Mouse (Mus musculus): ENCODE measurements at regions not wholly inside any gene's neighbourhood (a gene's known extent, or its start where the extent isn't known, plus 50 kb on each side); places are given as distances from the start of the nearest gene placed in this dataset.
"Not testable (repeated sequence)": the region's sequence is repeated elsewhere in the genome, so short reads cannot be mapped to it uniquely, and the experiment has no call there.

GRCm38 (mm10) chr3:16751764-16752485 is 745.7 kb upstream of the Gm5150 start:
- DNase-seq (ENCODE audit: low read depth) = no peak

- DNase-seq (ENCODE audit: low read depth) = peak; percentile 15
Measured at GRCm38 (mm10) chr3:16733936-16734330, 727.7 kb upstream of the Gm5150 start.

DNA sequence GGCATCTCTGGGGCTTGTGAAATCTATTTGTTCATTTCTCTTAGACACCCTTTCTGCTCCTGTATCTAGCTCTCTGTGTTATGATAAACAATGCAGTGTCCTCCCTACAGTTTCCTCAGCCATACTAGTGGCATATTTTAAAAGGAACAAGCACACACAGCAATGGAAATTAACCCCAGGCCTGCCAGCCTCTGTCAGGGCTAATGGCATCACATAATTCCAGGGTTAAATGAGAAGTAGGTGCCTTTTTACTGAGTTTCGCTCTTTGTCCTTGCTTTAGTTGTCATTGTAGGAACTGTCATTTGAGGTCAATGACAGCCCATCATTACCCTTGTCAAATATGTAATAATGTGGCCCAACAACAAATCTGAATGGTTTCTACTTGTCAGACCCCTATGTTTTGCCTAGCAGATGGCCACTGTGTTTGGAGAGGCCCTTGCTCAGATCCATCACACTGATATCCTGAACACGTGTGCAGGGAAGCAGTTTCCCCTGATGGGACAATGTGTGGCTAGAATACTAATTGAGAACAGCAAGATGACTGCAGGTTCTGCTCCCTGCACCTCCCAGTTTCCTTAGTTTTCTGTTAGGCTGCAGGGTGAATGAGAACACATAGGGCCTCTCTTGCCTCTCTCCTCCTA is 727.2 kb upstream of the Gm5150 start:
- DNase-seq (ENCODE audit: low read depth) = no peak

GRCm38 (mm10) chr3:16724371-16725100 is 718.3 kb upstream of the Gm5150 start:
- DNase-seq (ENCODE audit: low read depth) = not testable (repeated sequence)

DNA sequence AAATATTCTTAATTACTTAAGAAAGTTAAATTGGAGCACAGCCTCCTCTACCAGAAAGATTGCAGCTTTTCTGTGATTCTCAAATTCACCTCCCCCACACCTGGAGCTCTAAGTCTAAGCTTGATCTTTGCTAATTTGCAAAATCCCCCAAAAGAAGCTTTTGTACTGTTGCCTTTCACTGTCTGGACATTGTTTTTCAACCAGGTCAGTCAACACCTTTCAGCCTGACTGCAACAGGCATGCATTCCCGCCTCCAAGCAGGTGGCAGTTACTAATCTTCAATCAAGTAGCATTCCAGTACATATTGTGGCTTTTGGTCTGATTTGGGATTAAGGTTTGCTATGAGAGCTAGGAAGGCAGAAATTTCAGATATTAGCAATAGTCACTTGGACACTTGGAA is 717.4 kb upstream of the Gm5150 start:
- DNase-seq (ENCODE audit: low read depth) = no peak

DNA sequence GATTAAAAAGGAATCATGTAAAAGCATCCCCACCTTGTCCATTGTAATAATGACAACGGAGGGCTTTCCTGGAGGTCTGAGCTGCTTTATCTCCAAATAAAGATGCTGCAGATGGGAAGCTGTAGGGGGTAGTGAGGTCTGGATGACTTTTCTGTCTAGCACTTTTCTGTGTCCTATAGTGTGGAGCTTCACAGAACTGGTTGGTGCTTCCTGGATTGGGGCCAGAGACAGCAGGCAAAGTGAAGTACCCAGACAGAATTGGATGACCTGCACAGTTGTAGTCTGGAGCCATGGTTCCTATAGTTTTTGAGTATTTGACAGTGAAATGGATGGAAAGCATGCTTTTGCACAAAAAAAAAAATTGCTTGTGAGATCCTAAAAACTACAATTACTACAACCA is 684.7 kb upstream of the Gm5150 start:
- DNase-seq (ENCODE audit: low read depth) = no peak

GRCm38 (mm10) chr3:16688973-16689372 is 682.7 kb upstream of the Gm5150 start:
- no peak for DNase-seq (ENCODE audit: low read depth)

- DNase-seq (ENCODE audit: low read depth) = no peak
Measured at GRCm38 (mm10) chr3:16657566-16657965, 651.3 kb upstream of the Gm5150 start.

All from 416B (cell line).